Mouse (Mus musculus) stomach, postnatal 0 days (tissue): ENCODE measurements around the gene Coro2a.

Source experiments
- CTCF ChIP-seq: IDR thresholded peaks from 2 replicates; pipeline ENCODE4 v1.5.1; 2016; ENCODE audit warnings: antibody characterized with exemption, low read depth, mild to moderate bottlenecking, moderate library complexity
- EP300 ChIP-seq: optimal IDR thresholded peaks from 2 replicates; pipeline ENCODE3; 2016; ENCODE audit warnings: antibody characterized with exemption

DNA sequence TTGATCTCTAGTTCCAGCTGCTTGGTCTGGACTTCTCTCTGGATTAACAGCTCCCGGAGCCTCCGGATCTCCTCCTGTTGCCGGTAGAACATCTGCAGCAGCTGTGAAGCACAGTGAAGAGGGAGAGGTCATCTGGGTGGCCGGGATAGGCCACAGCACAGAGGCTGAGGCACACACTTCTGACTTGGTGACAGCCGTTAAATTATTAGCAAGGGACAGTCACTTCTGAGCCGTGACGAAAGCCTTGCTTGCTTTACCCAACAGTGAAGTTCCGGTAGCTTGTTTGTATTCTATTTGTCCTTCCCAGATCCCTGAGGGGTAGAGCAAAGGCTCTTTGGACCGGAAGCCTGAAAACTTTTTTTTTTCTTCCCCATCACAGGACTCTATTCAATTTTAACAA, 62.8 kb downstream of the Coro2a start:
- TF ChIP-seq CTCF, result no peak
- TF ChIP-seq EP300, result no peak
